ENCODE assay signal across 17 mouse cellular contexts in the genomic region with DNA sequence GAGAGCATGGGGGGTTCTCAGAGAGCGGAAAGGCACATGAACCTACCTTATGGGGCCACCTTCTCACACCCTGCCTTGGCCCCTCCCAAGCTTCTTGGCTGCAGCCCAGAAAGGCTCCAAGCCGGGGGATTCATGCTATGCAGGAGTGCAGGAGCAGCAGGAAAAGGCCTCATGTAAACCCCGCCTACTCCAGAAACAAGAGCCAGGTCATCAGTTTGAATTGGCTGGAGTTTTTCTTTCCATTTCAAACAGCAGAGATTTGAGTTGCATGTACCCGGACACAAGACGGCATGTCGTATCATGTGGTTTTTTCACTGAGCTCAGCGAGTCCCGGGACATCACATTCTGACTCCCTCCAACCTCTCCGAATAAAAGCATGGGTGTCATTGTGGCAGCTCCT. TPM values are rescaled to one million over a fixed set of nuclear protein-coding genes. Genes with fewer than 3 reads are reported as not detected.
DNase-seq lines count a peak whose midpoint lies in the region; ATAC-seq lines count a peak whose summit lies in the region.
"Had no signal": no experiment of that assay in that cellular context is flagged by ENCODE, and none has a peak within 500 bp of the region (broad histone marks: within the 10 kb centered on the region; RNA-seq: fewer than 3 reads in every experiment).

No protein-coding gene starts in this region.

- no peak overlapping the region for H3K4me3 ChIP-seq in embryonic facial prominence, embryonic 14.5 days (ENCODE audit: low read depth, low read length)
- no peak overlapping the region for H3K4me3 ChIP-seq in limb, embryonic 15.5 days
- no peak overlapping the region for H3K4me3 ChIP-seq in intestine, embryonic 16.5 days (ENCODE audit: low read length)
- H3K4me3 ChIP-seq: hindbrain, embryonic 10.5 days; intestine, embryonic 15.5 days; limb, embryonic 12.5 days had no signal

- 43% methylated on average over 9 of the region's 9 CpGs for WGBS in embryonic facial prominence, embryonic 14.5 days
- WGBS in limb, embryonic 15.5 days = 27% methylated on average over 9 of the region's 9 CpGs
- WGBS in intestine, embryonic 16.5 days = 64% methylated on average over 9 of the region's 9 CpGs

- 0 out of 2 replicates have a peak overlapping the region, but pooled peaks have one; percentile 10 for H3K27ac ChIP-seq in embryonic facial prominence, embryonic 14.5 days (replicated peaks; ENCODE audit: low read depth, low read length)
- 0 out of 2 replicates have a peak overlapping the region, but pooled peaks have one; percentile 24 for H3K27ac ChIP-seq in limb, embryonic 15.5 days
- H3K27ac ChIP-seq in intestine, embryonic 16.5 days (ENCODE audit: low read length) = no peak overlapping the region
- H3K27ac ChIP-seq: hindbrain, embryonic 10.5 days; intestine, embryonic 15.5 days; limb, embryonic 12.5 days; macrophage had no signal

- peaks cover 4% of the 10 kb centered on the region for H3K4me1 ChIP-seq in embryonic facial prominence, embryonic 14.5 days (ENCODE audit: control insufficient read depth, insufficient read depth, low read length)
- peaks cover 15% of the 10 kb centered on the region for H3K4me1 ChIP-seq in limb, embryonic 15.5 days
- H3K4me1 ChIP-seq in intestine, embryonic 16.5 days (ENCODE audit: control insufficient read depth, insufficient read depth, low read length) = no peaks in the 10 kb centered on the region
- H3K4me1 ChIP-seq: hindbrain, embryonic 10.5 days had no signal

- H3K4me2 ChIP-seq in embryonic facial prominence, embryonic 14.5 days (ENCODE audit: low read depth, low read length) = no peak overlapping the region
- H3K4me2 ChIP-seq in limb, embryonic 15.5 days = 0 out of 2 replicates have a peak overlapping the region, but pooled peaks have one; percentile 3
- no peak overlapping the region for H3K4me2 ChIP-seq in intestine, embryonic 16.5 days (ENCODE audit: low read depth, low read length)
- H3K4me2 ChIP-seq: intestine, embryonic 15.5 days; limb, embryonic 12.5 days had no signal

- no peak overlapping the region for H3K9ac ChIP-seq in embryonic facial prominence, embryonic 14.5 days (ENCODE audit: low read depth, low read length)
- no peak overlapping the region for H3K9ac ChIP-seq in limb, embryonic 15.5 days
- H3K9ac ChIP-seq in intestine, embryonic 16.5 days (ENCODE audit: low read depth, low read length) = no peak overlapping the region
- H3K9ac ChIP-seq: intestine, embryonic 15.5 days; limb, embryonic 12.5 days had no signal

- no peaks in the 10 kb centered on the region for H3K36me3 ChIP-seq in embryonic facial prominence, embryonic 14.5 days (ENCODE audit: control insufficient read depth, insufficient read depth, low read length)
- no peaks in the 10 kb centered on the region for H3K36me3 ChIP-seq in limb, embryonic 15.5 days
- no peaks in the 10 kb centered on the region for H3K36me3 ChIP-seq in intestine, embryonic 16.5 days (ENCODE audit: control insufficient read depth, insufficient read depth, low read length)
- H3K36me3 ChIP-seq: hindbrain, embryonic 10.5 days; intestine, embryonic 15.5 days; limb, embryonic 12.5 days had no signal

- intact Hi-C loops in heart, postnatal 25 days (cut with DNase I) = no loop called here
- intact Hi-C loops in left cerebral cortex, postnatal 4 days (cut with DNase I) = no loop called here
- intact Hi-C loops in left cerebral cortex, postnatal 14 days (cut with DNase I) = no loop called here

- H3K9me3 ChIP-seq in embryonic facial prominence, embryonic 14.5 days (ENCODE audit: control insufficient read depth, low read length) = no peaks in the 10 kb centered on the region
- no peaks in the 10 kb centered on the region for H3K9me3 ChIP-seq in limb, embryonic 15.5 days
- no peaks in the 10 kb centered on the region for H3K9me3 ChIP-seq in intestine, embryonic 16.5 days (ENCODE audit: control insufficient read depth, low read length)
- H3K9me3 ChIP-seq: hindbrain, embryonic 10.5 days; intestine, embryonic 15.5 days; limb, embryonic 12.5 days had no signal

- ATAC-seq in embryonic facial prominence, embryonic 14.5 days (ENCODE audit: low read depth) = peak; percentile 63; the same call in 1 of the 2 replicates
- ATAC-seq in limb, embryonic 15.5 days (ENCODE audit: insufficient number of reproducible peaks, low FRiP score, low TSS enrichment, low read depth) = no peak
- ATAC-seq in intestine, embryonic 16.5 days = no peak
- ATAC-seq: activated CD4-positive, CD25-positive, alpha-beta regulatory T cell, adult 4 months; intestine, embryonic 15.5 days had no signal

- H3K27me3 ChIP-seq in embryonic facial prominence, embryonic 14.5 days (replicated peaks; ENCODE audit: control insufficient read depth, insufficient read depth, low read length) = no peaks in the 10 kb centered on the region
- H3K27me3 ChIP-seq in limb, embryonic 15.5 days = no peaks in the 10 kb centered on the region
- no peaks in the 10 kb centered on the region for H3K27me3 ChIP-seq in intestine, embryonic 16.5 days (replicated peaks; ENCODE audit: control insufficient read depth, insufficient read depth, low read length)
- H3K27me3 ChIP-seq: intestine, embryonic 15.5 days; limb, embryonic 12.5 days had no signal

- DNase-seq in heart, adult 11 months = peak; percentile 90
- no peak for DNase-seq in heart, postnatal 25 days (ENCODE audit: low spot score)
- peak; percentile 52 for DNase-seq in left cerebral cortex, postnatal 4 days
- DNase-seq in left cerebral cortex, postnatal 14 days (ENCODE audit: low spot score in 2 of 2) = no peak
- peak; percentile 75 for DNase-seq in embryonic facial prominence, embryonic 14.5 days (ENCODE audit: low spot score)
- no peak for DNase-seq in embryo, embryonic 9.5 days (ENCODE audit: extremely low spot score)
- DNase-seq: cerebellum, adult 9-10 months; gastrocnemius, postnatal 25 days had no signal

RNA-seq across cellular contexts. Expression of a gene that starts 39.2 kb away (rescaled TPM):
- total RNA-seq in heart, postnatal 25 days (2021) = not detected
- total RNA-seq in left cerebral cortex, postnatal 4 days (2021) = not detected
- not detected for total RNA-seq in left cerebral cortex, postnatal 14 days (2021)
- polyA plus RNA-seq in embryonic facial prominence, embryonic 14.5 days (2014; fragmentation: Nextera tagmentation; extraction: Ambion mirVana) = not detected in 2 replicates
- not detected in 2 replicates for polyA plus RNA-seq in limb, embryonic 15.5 days (2015; fragmentation: Nextera tagmentation; extraction: Ambion mirVana)
- not detected in 2 replicates for polyA plus RNA-seq in intestine, embryonic 16.5 days (2015; fragmentation: Nextera tagmentation; extraction: Ambion mirVana)
- total RNA-seq: gastrocnemius, postnatal 25 days; layer of hippocampus, postnatal 25 days had no signal
- polyA plus RNA-seq: activated CD4-positive, CD25-positive, alpha-beta regulatory T cell, adult 4 months; hindbrain, embryonic 10.5 days; intestine, embryonic 15.5 days; limb, embryonic 12.5 days; macrophage; neural tube, embryonic 14.5 days had no signal

Comparison
In these comparisons a context has a peak if more than half of its experiments do, and no peak if none do; other contexts are left out.
1. DNase-seq: peak in heart, adult 11 months (single experiment), left cerebral cortex, postnatal 4 days (single experiment) and embryonic facial prominence, embryonic 14.5 days (single experiment); none in heart, postnatal 25 days (single experiment), left cerebral cortex, postnatal 14 days (0 of 2) and embryo, embryonic 9.5 days (single experiment).